Mouse (Mus musculus) bone marrow macrophage, adult 2 months (primary cell): ENCODE results near the gene Zfp36l1. TPM values are rescaled to one million over a fixed set of nuclear protein-coding genes. Genes with fewer than 3 reads are reported as not detected.
"Not testable (repeated sequence)": the region's sequence is repeated elsewhere in the genome, so short reads cannot be mapped to it uniquely, and the experiment has no call there.

Source experiments
- H3K27ac ChIP-seq: 2 replicates; pipeline ENCODE4 v1.5.1; 2012; ENCODE audit warnings: low read depth, low read length; ENCODE audit not compliant: insufficient read depth
- H3K4me1 ChIP-seq: 2 replicates; pipeline ENCODE4 v1.6.1; 2012; ENCODE audit warnings: low read length; ENCODE audit not compliant: control insufficient read depth, insufficient read depth
- H3K4me3 ChIP-seq: 2 replicates; pipeline ENCODE4 v1.5.1; 2012; ENCODE audit warnings: mild to moderate bottlenecking, low read length, moderate library complexity; ENCODE audit not compliant: insufficient read depth
- CTCF ChIP-seq: IDR thresholded peaks from 2 replicates; pipeline ENCODE4 v1.5.1; 2012; ENCODE audit warnings: low read depth, mild to moderate bottlenecking, low read length, moderate library complexity
- POLR2A ChIP-seq: IDR thresholded peaks from 2 replicates; pipeline ENCODE4 v1.6.1; 2012; ENCODE audit warnings: mild to moderate bottlenecking, low read depth, low read length, borderline replicate concordance
- polyA plus RNA-seq: library from polyadenylated mRNA; stranded (reverse); fragments of >200 nt; gene quantifications from 2 replicates; pipeline ENCODE4 v1.2.4, GENCODE M21; 2012; ENCODE audit not compliant: missing spikeins, insufficient read depth, insufficient read length

Zfp36l1 gene
- polyA plus RNA-seq, 1 experiment, result 268 TPM

GRCm38 (mm10) chr12:80110546-80110870, 2.3 kb downstream of the Zfp36l1 start:
- H3K27ac ChIP-seq, result no peak overlapping the region
- peak overlapping the region; percentile 91 for H3K4me3 ChIP-seq
- no peak for TF ChIP-seq CTCF
- no peak for TF ChIP-seq POLR2A
- peaks cover 9% of the 10 kb centered on the region for H3K4me1 ChIP-seq

DNA sequence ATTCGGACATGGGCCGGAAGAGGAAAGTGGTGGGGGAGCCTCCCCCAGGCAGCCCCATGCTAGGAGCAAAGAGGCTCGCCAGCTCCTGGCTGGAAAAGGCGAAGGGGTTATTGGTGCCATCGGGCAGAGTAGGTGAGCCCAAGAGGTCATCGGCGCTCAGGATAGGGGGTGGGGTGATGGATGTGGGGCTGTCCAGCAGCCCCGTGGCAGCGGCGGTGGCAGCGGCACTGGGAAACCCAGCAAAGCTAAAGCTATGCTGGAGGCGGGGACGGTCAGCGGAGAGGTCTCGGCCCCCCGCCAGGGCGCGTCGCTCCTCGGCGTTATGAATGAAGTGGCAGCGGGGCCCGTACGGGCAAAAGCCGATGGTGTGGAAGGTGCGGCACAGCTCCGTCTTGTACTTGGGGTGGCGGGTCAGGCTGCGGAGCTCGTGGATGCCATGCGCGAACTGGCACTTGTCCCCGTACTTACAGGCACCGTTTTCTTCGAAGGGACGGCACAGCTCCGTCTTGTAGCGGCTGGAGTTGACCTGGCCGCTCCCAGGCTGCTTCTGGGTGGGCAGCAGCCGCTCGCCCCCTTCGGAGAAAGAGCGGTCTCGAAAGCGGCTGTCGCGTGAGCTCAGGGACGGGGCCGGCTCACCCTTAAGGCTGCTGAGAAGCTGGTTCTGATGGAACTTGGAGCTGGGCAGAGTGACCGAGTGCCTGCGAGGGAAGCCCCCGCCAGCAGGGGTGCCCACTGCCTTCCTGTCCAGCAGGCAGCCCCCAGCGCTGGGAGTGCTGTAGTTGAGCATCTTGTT, 2.9 kb downstream of the Zfp36l1 start:
- TF ChIP-seq CTCF, result no peak
- no peak for TF ChIP-seq POLR2A
- no peak overlapping the region for H3K27ac ChIP-seq
- peaks cover 9% of the 10 kb centered on the region for H3K4me1 ChIP-seq
- H3K4me3 ChIP-seq, result peak overlapping the region; percentile 91

- peak; percentile 64 for TF ChIP-seq CTCF
Measured at GRCm38 (mm10) chr12:80108896-80109668, 3.7 kb downstream of the Zfp36l1 start.

DNA sequence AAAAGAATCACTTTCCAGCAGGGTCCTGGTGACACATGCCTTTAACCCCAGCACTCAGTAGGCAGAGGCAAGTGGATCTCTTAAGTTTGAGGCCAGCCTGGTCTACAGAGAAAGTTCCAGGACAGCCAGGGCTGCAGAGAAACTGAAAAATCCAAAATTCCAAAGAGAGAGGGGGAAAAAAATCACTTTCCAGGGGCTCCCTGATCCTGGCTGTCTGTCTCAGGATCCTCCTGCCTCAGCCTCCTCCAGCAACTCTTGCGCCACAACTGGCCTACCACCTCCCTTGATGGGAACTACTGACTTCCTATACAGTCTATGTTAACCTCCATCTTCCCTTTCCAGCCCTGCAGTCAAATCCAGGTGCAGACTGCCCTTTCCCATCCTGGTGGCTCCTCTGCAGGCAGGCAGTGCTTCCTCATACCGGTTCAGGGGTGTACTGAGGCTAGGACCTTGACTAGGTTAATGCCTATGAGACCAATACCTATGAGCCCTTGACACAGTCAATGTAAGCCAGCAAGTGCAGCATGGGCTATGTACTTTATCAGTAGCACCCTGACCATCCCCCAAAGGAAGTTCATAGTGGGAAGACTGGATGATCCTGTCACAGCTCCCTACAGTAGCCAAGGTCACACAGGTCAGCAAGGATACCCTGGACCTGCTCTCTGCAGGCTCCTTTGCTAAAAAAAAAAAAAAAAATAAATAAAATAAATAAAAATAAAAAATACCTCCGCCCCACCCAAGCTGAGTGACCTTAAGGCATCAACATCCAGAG, 5.7 kb downstream of the Zfp36l1 start:
- TF ChIP-seq POLR2A, result no peak
- 0 out of 2 replicates have a peak, but pooled peaks have one; percentile 5 for TF ChIP-seq CTCF
- no peak overlapping the region for H3K4me3 ChIP-seq
- no peak overlapping the region for H3K27ac ChIP-seq
- peaks cover 9% of the 10 kb centered on the region for H3K4me1 ChIP-seq

More at GRCm38 (mm10) chr12:80108896-80109668, 3.7 kb downstream of the Zfp36l1 start:
- not testable (repeated sequence) for H3K27ac ChIP-seq, H3K4me1 ChIP-seq, H3K4me3 ChIP-seq

GRCm38 (mm10) chr12:80106138-80106895, 6.5 kb downstream of the Zfp36l1 start:
- Histone ChIP-seq H3K27ac (no peak overlapping the region), H3K4me1 (peaks cover 9% of the 10 kb centered on the region), H3K4me3 (no peak overlapping the region)
- no peak for TF ChIP-seq POLR2A
- TF ChIP-seq CTCF, result no peak

GRCm38 (mm10) chr12:80103521-80103973, 9.3 kb downstream of the Zfp36l1 start:
- TF ChIP-seq CTCF (no peak), POLR2A (no peak)
- Histone ChIP-seq H3K27ac (no peak overlapping the region), H3K4me3 (no peak overlapping the region), H3K4me1 (0 out of 2 replicates have a peak, but pooled peaks cover 4% of the 10 kb centered on the region)

DNA sequence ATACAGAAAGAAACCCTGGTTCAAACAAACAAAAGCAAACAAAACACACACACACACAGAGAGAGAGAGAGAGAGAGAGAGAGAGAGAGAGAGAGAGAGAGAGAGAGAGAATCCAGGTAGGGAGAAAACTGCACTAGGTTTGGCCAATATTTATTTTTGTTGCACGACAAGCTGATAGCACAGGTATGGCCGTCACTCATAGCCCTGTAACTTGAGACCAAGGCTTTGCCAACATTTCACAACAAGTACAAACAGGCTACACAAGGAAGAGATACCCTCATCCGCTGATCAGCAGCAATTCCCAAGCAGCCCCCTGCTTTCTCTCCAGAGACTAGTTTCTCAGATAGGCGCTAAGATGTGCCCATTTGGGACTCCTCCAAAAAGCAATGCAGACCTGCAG, 9.7 kb downstream of the Zfp36l1 start:
- no peak overlapping the region for H3K4me3 ChIP-seq
- TF ChIP-seq CTCF, result no peak
- H3K27ac ChIP-seq, result no peak overlapping the region
- 0 out of 2 replicates have a peak, but pooled peaks cover 4% of the 10 kb centered on the region for H3K4me1 ChIP-seq

- TF ChIP-seq CTCF (no peak), POLR2A (no peak)
- Histone ChIP-seq H3K4me3 (no peak overlapping the region), H3K4me1 (0 out of 2 replicates have a peak, but pooled peaks cover 4% of the 10 kb centered on the region), H3K27ac (no peak overlapping the region)
Measured at GRCm38 (mm10) chr12:80098825-80099224, 14.0 kb downstream of the Zfp36l1 start.

DNA sequence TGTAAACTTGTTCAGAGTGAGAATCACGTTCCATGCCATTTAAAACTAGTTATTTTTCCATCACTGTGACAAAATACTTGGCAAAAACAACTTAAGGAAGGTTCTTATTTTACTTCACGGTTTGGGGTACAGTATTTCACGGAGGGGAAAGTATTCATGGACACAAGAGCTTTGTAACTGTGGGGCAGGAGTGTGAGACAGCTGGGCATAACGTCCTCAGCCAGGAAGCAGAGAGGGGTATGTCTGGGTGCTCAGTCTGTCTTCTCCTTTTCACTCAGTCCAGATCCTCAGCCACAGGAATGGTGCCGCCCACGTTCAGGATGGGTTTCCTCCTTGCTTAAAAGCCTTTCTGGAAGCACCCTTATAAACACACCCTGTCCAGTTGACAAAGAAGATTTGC, 16.1 kb downstream of the Zfp36l1 start:
- H3K4me3 ChIP-seq, result no peak overlapping the region
- H3K4me1 ChIP-seq, result peaks cover 5% of the 10 kb centered on the region; the same call in 1 of the 2 replicates
- no peak overlapping the region for H3K27ac ChIP-seq
- TF ChIP-seq CTCF (no peak), POLR2A (no peak)
